Mouse (Mus musculus) midbrain, embryonic 11.5 days (tissue): ENCODE results near the gene 5031439G07Rik. TPM values are rescaled to one million over a fixed set of nuclear protein-coding genes. Genes with fewer than 3 reads are reported as not detected.

Experiments
- microRNA-seq: library from miRNA; unstranded; fragments of <30 nt; microRNA quantifications from one replicate; pipeline ENCODE4, GENCODE M21; 2017
- polyA plus RNA-seq: library from polyadenylated mRNA; unstranded; fragments of >200 nt; fragmentation: Nextera tagmentation; extraction: Ambion mirVana; gene quantifications from 2 replicates; pipeline ENCODE4 v1.2.1, GENCODE M21; 2014

The 5031439G07Rik gene
- polyA plus RNA-seq, 1 experiment from 2014 or later: 17.2 TPM

Small RNAs within 50 kb of the gene (microRNA-seq; reads per million reads assigned to microRNA genes)
- 40.0 reads per million, percentile 43 among the genes with 10 or more reads in this experiment for gene Mir1249

Other genes starting within 250 kb of the 5031439G07Rik start
- gene Phf21b, start 132.5 kb downstream of the 5031439G07Rik start, polyA plus RNA-seq: 26.4 and 26.8 TPM in 2 replicates
- 0.61 and 0.66 TPM in 2 replicates for gene Gm29666, start 68.5 kb downstream of the 5031439G07Rik start, polyA plus RNA-seq
- gene Nup50, start 65.1 kb downstream of the 5031439G07Rik start, polyA plus RNA-seq: 66.8 and 71.7 TPM in 2 replicates
- gene Upk3a, start 28.6 kb upstream of the 5031439G07Rik start, polyA plus RNA-seq: 0.15 TPM in 1 of 2 replicates, not detected in the other
- 30.1 and 32.1 TPM in 2 replicates for gene Fam118a, start 40.4 kb upstream of the 5031439G07Rik start, polyA plus RNA-seq
- gene Smc1b, start 143.4 kb upstream of the 5031439G07Rik start, polyA plus RNA-seq: 0.11 and 0.34 TPM in 2 replicates
- gene Ribc2, start 143.5 kb upstream of the 5031439G07Rik start, polyA plus RNA-seq: 0.44 and 0.82 TPM in 2 replicates
- 153 and 165 TPM in 2 replicates for gene Fbln1, start 217.4 kb upstream of the 5031439G07Rik start, polyA plus RNA-seq